Mouse (Mus musculus): ENCODE data around the gene Misp. TPM values are rescaled to one million over a fixed set of nuclear protein-coding genes. Genes with fewer than 3 reads are reported as not detected.

Misp gene
- polyA plus RNA-seq, 1 experiment from 2014 or later = 0.48 TPM

DNA sequence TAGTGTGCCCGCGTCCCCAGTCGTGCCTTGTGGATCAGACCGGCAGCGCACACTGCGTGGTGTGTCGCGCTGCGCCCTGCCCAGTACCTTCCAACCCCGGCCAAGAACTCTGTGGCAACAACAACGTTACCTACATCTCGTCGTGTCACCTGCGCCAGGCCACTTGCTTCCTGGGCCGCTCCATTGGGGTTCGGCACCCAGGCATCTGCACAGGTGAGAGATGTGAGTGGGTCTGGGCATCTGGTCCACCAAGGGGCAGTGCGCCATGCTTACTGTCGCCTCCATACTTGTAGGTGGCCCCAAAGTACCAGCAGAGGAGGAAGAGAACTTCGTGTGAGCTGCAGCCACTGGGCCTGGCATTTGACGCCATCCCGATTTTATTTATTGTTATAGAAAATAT, 39.6 kb upstream of the Misp start:
- H3K9ac ChIP-seq (replicated peaks; ENCODE audit: low read depth, low read length) = no peak overlapping the region
- peak overlapping the region; percentile 59 for H3K4me2 ChIP-seq (ENCODE audit: low read length)
- 27% methylated on average over 21 of the region's 21 CpGs for WGBS
- no peak for ATAC-seq
- no peaks in the 10 kb centered on the region for H3K36me3 ChIP-seq (ENCODE audit: control insufficient read depth, insufficient read depth)
- no peaks in the 10 kb centered on the region for H3K9me3 ChIP-seq (ENCODE audit: control insufficient read depth, low read length)
- no peak overlapping the region for H3K27ac ChIP-seq (ENCODE audit: low read length)
- H3K4me1 ChIP-seq (replicated peaks; ENCODE audit: control insufficient read depth, insufficient read depth, low read length) = peaks cover 20% of the 10 kb centered on the region
- H3K4me3 ChIP-seq (replicated peaks; ENCODE audit: low read length) = peak overlapping the region; percentile 44
- peaks cover 17% of the 10 kb centered on the region for H3K27me3 ChIP-seq (replicated peaks; ENCODE audit: control insufficient read depth, insufficient read depth, low read length)

DNA sequence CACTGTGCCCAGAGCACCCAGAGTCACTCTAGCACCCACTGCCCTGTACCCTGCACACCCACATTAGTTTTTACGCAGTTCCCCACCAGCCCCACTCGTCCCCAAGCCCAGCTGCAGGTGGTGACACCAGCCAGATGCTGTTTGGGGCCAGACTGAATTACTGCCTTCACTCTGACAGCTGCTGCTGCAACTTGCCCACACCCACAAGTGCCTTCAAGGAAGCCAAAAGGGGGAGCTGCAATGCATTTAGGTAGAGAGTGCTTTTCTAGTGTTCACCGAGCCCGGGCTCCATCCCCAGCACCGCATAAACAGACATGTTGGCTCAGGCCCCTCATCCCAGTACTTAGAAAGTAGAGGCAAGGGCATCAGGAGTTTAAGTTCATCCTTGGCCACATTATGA, 38.8 kb upstream of the Misp start:
- H3K4me1 ChIP-seq (replicated peaks; ENCODE audit: control insufficient read depth, insufficient read depth, low read length) = peaks cover 20% of the 10 kb centered on the region
- H3K4me3 ChIP-seq (replicated peaks; ENCODE audit: low read length) = no peak overlapping the region
- no peaks in the 10 kb centered on the region for H3K9me3 ChIP-seq (ENCODE audit: control insufficient read depth, low read length)
- no peak overlapping the region for H3K9ac ChIP-seq (replicated peaks; ENCODE audit: low read depth, low read length)
- H3K27me3 ChIP-seq (replicated peaks; ENCODE audit: control insufficient read depth, insufficient read depth, low read length) = peaks cover 15% of the 10 kb centered on the region
- no peak overlapping the region for H3K4me2 ChIP-seq (ENCODE audit: low read length)
- no peak for ATAC-seq
- H3K36me3 ChIP-seq (ENCODE audit: control insufficient read depth, insufficient read depth) = no peaks in the 10 kb centered on the region
- H3K27ac ChIP-seq (ENCODE audit: low read length) = no peak overlapping the region
- WGBS = 51% methylated on average over 5 of the region's 5 CpGs

DNA sequence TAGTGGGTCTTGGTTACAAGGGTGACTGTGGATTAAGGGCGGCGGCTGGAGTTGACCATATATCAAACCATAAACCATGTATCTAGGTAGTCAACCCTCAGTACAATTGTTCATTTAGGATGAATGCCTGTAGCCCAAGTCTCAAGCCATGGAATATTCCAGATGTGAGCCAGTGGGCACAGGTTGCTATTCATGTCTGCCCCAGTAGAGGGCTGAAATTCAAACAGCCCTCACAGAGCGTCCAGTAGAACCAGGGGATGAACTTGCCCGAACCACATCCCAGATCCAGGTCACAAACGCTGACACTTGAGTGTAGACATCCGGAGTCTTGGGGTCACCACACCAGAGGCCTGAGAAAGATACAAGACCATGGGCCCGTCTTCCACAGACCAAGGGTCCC, 37.7 kb upstream of the Misp start:
- H3K27me3 ChIP-seq (replicated peaks; ENCODE audit: control insufficient read depth, insufficient read depth, low read length) = peaks cover 10% of the 10 kb centered on the region
- H3K27ac ChIP-seq (ENCODE audit: low read length) = no peak overlapping the region
- no peaks in the 10 kb centered on the region for H3K36me3 ChIP-seq (ENCODE audit: control insufficient read depth, insufficient read depth)
- no peak overlapping the region for H3K9ac ChIP-seq (replicated peaks; ENCODE audit: low read depth, low read length)
- WGBS = 61% methylated on average over 7 of the region's 7 CpGs
- H3K4me1 ChIP-seq (replicated peaks; ENCODE audit: control insufficient read depth, insufficient read depth, low read length) = peaks cover 13% of the 10 kb centered on the region
- no peak overlapping the region for H3K4me2 ChIP-seq (ENCODE audit: low read length)
- no peaks in the 10 kb centered on the region for H3K9me3 ChIP-seq (ENCODE audit: control insufficient read depth, low read length)
- H3K4me3 ChIP-seq (replicated peaks; ENCODE audit: low read length) = no peak overlapping the region
- no peak for ATAC-seq

DNA sequence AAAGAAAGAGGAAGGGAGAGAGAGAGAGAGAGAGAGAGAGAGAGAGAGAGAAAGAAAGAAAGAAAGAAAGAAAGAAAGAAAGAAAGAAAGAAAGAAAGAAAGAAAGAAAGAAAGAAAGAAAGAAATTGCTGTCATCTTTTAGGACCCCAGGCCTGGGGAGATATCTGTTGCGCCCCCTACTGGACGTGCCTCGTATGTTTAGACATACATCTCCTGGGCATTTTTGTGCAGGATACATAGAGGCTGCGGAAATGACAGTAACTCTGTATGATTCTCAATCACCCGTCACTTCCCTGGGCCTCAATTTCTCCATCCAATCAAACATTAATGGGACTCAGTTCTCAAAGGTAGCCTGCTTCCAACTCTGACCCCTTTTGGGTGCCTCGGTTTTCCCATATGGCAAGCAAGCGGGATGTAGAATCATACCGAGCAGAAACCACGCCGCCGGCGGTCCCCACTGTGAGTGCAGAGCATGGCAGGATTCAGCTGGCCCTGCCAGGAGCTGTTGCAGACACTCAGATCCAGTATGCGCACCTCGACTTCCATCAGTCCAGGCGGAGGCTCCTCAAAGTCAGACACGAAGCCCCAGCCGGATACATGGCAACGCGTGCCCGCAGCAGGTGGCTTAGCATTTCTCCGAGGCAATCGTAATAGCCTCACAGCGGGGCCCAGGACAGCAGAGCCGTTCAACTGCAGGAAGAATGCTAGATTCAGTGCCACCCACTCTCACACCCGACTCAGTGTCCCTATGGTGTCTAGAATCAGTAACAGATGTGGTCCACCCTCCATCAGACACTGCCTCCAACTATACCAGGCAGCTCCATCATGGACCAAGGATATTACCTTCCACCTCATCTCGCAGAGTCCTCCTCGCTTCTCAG, 36.6 kb upstream of the Misp start:
- H3K27ac ChIP-seq (ENCODE audit: low read length) = no peak overlapping the region
- no peaks in the 10 kb centered on the region for H3K36me3 ChIP-seq (ENCODE audit: control insufficient read depth, insufficient read depth)
- no peak overlapping the region for H3K4me2 ChIP-seq (ENCODE audit: low read length)
- peaks cover 10% of the 10 kb centered on the region for H3K27me3 ChIP-seq (replicated peaks; ENCODE audit: control insufficient read depth, insufficient read depth, low read length)
- WGBS = 35% methylated on average over 27 of the region's 27 CpGs
- no peak overlapping the region for H3K9ac ChIP-seq (replicated peaks; ENCODE audit: low read depth, low read length)
- no peak overlapping the region for H3K4me3 ChIP-seq (replicated peaks; ENCODE audit: low read length)
- no peak for ATAC-seq
- H3K4me1 ChIP-seq (replicated peaks; ENCODE audit: control insufficient read depth, insufficient read depth, low read length) = peaks cover 12% of the 10 kb centered on the region
- H3K9me3 ChIP-seq (ENCODE audit: control insufficient read depth, low read length) = no peaks in the 10 kb centered on the region

- Histone ChIP-seq H3K27ac (ENCODE audit: low read length) (no peak overlapping the region), H3K36me3 (ENCODE audit: control insufficient read depth, insufficient read depth) (no peaks in the 10 kb centered on the region), H3K27me3 (replicated peaks; ENCODE audit: control insufficient read depth, insufficient read depth, low read length) (no peaks in the 10 kb centered on the region), H3K9ac (replicated peaks; ENCODE audit: low read depth, low read length) (no peak overlapping the region), H3K9me3 (ENCODE audit: control insufficient read depth, low read length) (no peaks in the 10 kb centered on the region), H3K4me1 (replicated peaks; ENCODE audit: control insufficient read depth, insufficient read depth, low read length) (peaks cover 3% of the 10 kb centered on the region), H3K4me2 (ENCODE audit: low read length) (no peak overlapping the region), H3K4me3 (replicated peaks; ENCODE audit: low read length) (no peak overlapping the region)
- 32% methylated on average over 7 of the region's 7 CpGs for WGBS
- no peak for ATAC-seq
Measured at GRCm38 (mm10) chr10:79788386-79789158, 32.2 kb upstream of the Misp start.

DNA sequence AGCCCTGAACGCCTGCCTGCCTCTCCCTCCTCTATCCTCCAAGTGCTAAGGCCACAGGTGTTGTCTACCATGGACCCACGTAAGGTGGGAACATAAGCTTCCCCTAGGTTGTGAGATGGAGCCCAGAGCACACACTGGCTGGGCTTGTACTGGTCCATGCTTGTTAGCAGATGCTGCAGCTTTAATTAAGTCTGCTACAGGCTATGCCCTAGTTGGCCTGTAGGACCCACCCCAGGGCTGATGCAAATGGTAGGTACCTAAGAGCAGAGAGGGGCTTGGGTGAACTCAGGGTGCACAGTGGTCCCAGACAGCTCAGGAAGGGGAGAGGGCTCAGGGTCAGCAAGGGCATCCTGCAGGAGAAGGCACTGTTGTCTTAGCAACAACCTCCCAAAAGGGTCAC, 31.2 kb upstream of the Misp start:
- no peak overlapping the region for H3K27ac ChIP-seq (ENCODE audit: low read length)
- ATAC-seq = no peak
- no peaks in the 10 kb centered on the region for H3K27me3 ChIP-seq (replicated peaks; ENCODE audit: control insufficient read depth, insufficient read depth, low read length)
- H3K4me1 ChIP-seq (replicated peaks; ENCODE audit: control insufficient read depth, insufficient read depth, low read length) = peaks cover 5% of the 10 kb centered on the region
- no peak overlapping the region for H3K9ac ChIP-seq (replicated peaks; ENCODE audit: low read depth, low read length)
- no peaks in the 10 kb centered on the region for H3K9me3 ChIP-seq (ENCODE audit: control insufficient read depth, low read length)
- WGBS = 51% methylated on average over 2 of the region's 2 CpGs
- no peaks in the 10 kb centered on the region for H3K36me3 ChIP-seq (ENCODE audit: control insufficient read depth, insufficient read depth)
- no peak overlapping the region for H3K4me3 ChIP-seq (replicated peaks; ENCODE audit: low read length)
- H3K4me2 ChIP-seq (ENCODE audit: low read length) = no peak overlapping the region

DNA sequence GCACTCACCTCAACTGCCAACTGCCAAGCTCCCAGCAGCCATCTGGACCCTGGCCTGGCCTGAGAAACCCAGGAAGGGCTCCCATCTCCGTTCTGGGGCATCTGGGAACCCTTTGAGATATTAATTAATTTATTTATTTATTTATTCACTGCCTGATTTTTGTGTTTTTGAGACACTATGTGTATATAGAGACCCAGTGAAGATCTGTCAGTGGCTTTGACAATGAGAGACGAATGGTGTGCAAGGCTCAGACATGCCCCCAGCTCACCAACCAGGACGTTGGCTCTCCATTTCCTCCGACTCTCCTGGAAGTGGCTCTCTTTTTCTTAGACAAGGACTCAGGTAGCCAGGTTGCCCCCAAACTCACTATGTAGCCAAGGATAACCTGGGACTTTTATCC, 29.9 kb upstream of the Misp start, which contains the start of gene Prss57:
TSS of gene Prss57 (minus strand) at position 101 of the 400 bp plus-strand sequence.
- Histone ChIP-seq H3K27ac (ENCODE audit: low read length) (no peak within 1 kb of the TSS), H3K4me2 (ENCODE audit: low read length) (no peak within 1 kb of the TSS), H3K9ac (replicated peaks; ENCODE audit: low read depth, low read length) (no peak within 1 kb of the TSS), H3K36me3 (ENCODE audit: control insufficient read depth, insufficient read depth) (no peaks in the 10 kb centered on the region), H3K9me3 (ENCODE audit: control insufficient read depth, low read length) (no peaks in the 10 kb centered on the region), H3K27me3 (replicated peaks; ENCODE audit: control insufficient read depth, insufficient read depth, low read length) (no peaks in the 10 kb centered on the region), H3K4me3 (replicated peaks; ENCODE audit: low read length) (no peak within 1 kb of the TSS), H3K4me1 (replicated peaks; ENCODE audit: control insufficient read depth, insufficient read depth, low read length) (peaks cover 12% of the 10 kb centered on the region)
- ATAC-seq = no peak
- WGBS = 82% methylated on average over 4 of the region's 4 CpGs

GRCm38 (mm10) chr10:79792339-79793040, 28.3 kb upstream of the Misp start:
- WGBS = 84% methylated on average over 5 of the region's 5 CpGs
- Histone ChIP-seq H3K4me2 (ENCODE audit: low read length) (no peak overlapping the region), H3K27me3 (replicated peaks; ENCODE audit: control insufficient read depth, insufficient read depth, low read length) (no peaks in the 10 kb centered on the region), H3K4me1 (replicated peaks; ENCODE audit: control insufficient read depth, insufficient read depth, low read length) (peaks cover 28% of the 10 kb centered on the region), H3K9me3 (ENCODE audit: control insufficient read depth, low read length) (no peaks in the 10 kb centered on the region), H3K9ac (replicated peaks; ENCODE audit: low read depth, low read length) (no peak overlapping the region), H3K27ac (ENCODE audit: low read length) (no peak overlapping the region), H3K4me3 (replicated peaks; ENCODE audit: low read length) (no peak overlapping the region), H3K36me3 (ENCODE audit: control insufficient read depth, insufficient read depth) (no peaks in the 10 kb centered on the region)
- no peak for ATAC-seq

Measured in forebrain, embryonic 16.5 days (tissue).